Mouse (Mus musculus) skeletal muscle tissue, adult 2 months (tissue): ENCODE data around the gene Jaml.
"Not testable (repeated sequence)": the region's sequence is repeated elsewhere in the genome, so short reads cannot be mapped to it uniquely, and the experiment has no call there.

ENCODE experiments used
- DNase-seq: peaks from one replicate; pipeline ENCODE4 v3.0.0-alpha.2; 2012; ENCODE audit warnings: low read depth, low spot score

Gene Jaml

DNA sequence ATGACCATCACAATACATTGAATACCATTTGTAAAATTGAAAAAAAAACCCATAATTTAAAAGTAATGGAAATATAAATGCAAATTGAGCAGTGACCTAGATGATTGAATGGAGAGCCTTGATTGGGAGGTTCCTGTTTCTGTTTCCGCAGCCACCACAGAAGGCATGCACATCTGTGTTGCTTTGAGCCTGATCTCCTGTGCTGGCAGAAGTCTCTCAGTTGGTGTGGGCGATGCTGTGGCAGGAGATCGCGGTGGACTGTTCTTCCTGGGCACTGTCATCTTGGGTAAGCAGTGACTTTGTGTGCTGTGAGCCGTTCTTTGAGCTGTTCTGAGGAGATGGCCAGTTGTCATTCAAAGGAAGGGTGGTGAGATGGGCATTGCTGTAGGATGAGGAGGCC is at the start of gene Jaml:
TSS of gene Jaml (plus strand) at position 173 of the 400 bp plus-strand sequence.
- no peak for DNase-seq

DNA sequence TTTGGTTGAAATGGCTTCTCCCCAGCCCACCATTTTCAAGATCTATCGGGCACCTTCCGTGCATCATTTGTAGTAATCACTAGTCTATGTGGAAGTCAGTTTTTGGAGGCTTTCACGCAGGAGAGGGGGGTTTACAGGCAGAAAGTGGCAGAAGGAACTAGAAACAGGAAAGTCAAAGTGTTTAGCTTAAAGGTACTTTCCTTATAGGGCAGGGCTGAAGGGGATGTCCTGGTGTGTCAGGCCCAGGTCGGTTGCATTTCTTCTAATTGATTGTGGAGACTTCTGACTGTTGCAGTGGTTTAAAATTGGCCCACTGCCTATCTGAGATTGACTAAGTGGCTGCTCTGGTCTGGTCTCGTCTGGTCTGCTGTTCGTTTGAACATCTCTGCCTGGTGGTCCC is 48.6 kb upstream of the Jaml start:
- DNase-seq = no peak

DNA sequence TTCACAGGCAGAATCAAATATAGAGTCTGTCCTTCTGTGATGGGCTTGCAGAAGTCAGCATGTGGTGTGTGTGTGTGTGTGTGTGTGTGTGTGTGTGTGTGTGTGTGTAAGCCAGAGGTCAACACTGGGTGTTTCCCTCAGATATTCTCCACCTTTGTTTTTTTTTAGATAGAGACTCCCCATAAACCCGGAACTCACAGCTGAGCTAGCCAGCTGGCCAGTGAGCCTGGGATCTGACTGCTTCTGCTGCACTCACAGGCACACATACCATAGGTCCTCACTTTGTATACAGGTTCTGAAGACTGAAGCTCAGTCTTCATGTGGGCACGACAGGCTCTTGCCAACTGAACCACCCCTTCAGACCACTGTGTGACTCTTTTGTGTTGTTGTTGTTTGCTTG is 46.7 kb upstream of the Jaml start:
- no peak for DNase-seq

DNA sequence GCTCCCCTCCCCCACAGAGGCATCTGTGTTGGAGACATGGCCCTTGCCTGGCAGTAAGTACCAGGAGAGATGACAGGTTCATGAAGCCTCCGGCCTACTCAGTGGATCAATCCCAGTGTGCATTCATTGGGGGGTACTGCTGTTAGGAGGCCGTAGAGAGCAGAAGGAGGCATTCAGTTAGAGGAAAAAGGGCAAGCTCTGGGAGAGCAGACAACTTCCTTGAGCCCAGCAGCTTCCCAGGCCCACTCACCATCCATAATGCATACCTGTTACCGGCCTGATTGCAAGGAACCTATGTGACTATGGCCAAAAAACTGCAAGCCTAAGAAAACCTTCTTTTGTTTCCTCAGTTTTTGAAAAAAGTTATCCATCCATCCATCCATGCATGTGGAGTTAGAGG is 44.5 kb upstream of the Jaml start:
- DNase-seq = no peak

DNA sequence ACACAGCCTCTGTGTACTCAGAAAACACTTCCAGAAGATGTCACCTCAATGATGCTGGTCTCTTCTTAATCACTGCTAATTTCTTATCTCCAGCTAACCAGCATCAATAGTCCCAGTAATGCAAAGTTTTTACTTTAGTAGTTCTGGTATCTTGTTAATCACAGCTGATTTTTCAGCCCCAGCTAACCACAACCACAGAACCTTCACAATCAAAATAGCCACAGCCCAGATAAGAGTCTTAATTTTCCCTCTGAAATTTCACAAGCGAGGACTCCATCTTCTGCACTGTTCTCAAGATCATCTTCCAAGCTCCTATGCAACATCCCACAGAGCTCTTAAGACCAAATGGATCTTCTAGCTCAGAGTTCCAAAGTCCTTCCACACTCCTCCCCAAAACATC is 41.2 kb upstream of the Jaml start:
- DNase-seq = not testable (repeated sequence)

DNA sequence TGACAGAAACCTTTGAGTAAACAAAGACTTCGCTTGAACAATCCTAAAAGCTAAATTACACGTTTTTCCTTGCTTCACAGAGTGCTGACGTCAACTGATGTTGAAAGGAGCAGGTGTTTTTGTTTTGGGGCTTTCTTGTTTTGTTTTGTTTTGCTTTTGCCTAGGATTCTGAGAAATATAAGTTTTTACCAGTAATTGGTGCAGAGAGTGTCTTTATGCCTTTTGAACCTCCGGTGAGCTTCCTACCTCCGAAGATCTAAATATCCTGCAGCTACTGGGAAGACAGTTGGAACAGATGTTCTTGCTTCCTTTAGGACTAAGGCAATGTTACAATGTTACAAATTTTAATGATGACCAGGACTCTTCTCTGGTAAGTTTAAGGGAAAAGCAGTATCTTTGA is 39.5 kb upstream of the Jaml start, which contains the start of gene Mpzl2:
TSS of gene Mpzl2 (plus strand) at position 301 of the 400 bp plus-strand sequence.
- no peak for DNase-seq

DNA sequence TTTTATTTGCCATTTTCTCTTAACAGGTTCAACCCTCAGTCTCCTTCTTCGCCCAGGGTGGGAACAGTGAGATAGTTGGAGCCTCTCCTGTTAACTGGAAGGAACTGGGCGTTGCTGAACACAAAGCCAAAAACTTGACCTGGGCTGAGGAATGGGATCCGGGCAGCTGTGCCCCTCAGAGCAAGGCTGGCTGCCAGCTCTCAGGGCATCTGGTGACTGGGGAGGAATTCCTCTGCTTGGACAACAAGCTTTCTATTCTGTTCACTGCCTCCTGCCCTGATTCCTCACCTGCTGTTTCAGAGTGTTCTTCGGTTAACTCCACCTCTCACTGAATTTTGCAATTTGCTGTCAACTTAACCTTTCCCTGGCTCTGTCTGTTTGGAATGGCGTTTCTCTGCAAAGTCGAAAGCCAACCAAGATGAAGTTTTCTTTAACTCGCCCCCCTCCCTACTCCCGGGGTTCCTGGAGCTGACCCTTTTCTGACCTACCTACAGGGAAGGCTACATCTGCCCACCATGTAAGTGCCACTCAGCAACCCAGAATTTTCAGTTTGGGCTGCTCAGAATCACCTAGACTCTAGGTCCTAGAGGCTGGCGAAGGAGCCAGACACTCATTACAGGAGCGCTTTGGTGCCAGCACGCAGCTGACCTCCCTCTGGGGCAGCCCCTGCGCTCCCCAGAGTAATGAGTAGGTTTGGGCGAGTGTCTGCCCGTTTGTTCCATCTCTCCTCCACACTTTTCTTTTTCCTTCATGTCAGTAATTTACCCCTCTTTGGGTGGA is 38.7 kb upstream of the Jaml start:
- no peak for DNase-seq

DNA sequence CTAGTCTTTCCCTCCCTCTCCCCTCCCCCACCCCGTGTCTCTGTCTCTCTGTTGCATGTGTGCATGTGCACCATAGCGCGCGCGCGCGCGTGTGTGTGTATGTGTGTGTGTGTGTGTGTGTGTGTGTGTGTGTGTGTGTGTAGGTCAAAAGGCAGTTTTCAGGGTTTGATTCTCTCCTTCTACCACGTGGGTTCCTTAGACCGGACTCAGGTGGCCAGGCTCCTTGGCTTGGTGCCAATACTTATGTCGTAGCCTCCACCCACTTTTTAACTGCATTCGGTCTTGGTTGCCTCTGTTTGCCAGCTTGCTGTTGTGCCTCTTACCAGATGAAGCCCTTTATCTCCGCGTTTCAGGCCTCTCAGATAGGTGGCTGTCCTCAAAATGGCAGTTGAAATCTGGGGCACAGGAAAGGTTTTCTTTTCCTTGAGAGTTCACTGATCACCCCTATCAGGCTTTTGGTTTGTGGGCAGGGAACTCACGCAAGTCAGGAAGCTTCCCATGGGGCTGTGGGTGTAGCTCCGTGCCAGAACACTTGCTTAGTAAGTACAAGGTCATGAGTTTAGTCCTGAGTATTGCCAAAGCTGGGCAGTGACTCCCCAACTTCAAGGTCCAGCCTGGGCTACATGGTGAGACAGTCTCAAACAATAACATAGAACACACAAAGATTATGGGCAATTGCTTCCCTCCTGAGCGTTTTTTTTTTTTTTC is 37.7 kb upstream of the Jaml start:
- DNase-seq = no peak

DNA sequence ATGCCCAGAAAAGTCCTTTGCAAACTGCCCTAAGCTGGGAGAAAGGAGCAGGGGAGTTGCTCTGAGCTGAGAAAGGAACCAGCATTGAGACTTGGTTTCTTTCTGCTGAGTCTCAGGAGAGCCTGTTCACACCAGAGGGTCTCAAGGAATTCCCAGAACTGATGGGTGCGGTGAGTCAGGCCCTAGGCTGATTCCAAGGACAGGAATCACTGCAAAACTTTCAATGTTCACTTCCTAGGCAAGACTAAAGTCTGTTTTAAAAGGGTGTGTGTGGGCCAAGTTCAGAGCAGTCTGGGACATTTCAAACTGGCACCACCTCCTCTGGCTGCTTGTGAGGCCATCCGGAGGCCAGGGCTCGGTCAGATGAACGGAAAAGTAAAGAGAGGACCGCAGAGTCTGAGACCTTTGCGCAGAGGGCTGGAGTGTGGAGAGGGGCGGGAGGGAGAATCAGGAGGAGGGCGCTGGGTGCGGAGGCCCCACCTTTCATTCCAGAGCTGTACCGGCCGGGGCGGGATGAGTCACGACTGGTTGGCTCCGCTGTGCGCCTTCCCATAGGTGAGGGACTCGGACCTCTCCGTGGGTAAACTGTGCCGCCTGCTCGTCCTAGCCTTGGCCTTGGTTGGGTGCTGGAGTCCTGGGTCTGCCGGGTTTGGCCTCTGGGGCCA is 36.8 kb upstream of the Jaml start:
- no peak for DNase-seq

DNA sequence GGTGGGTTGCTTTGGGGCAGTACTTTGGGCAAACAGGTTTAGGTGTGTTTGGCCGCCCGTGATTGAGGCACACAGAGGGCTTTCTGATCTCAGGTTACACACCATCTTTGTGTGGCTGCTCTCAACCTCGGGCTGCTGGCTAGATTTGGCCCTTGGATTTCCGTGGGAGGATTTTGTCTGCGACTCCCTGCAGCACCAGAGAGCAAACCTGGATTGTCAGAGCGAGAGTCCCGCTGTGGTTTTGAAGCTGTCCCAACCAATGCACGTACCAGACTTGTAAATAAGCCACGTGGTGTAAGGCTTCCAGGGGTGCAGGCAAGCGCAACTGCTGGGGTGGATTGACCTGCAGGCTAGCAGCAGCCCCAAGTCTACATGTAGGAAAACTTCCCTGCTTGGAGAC is 36.0 kb upstream of the Jaml start:
- DNase-seq = no peak

DNA sequence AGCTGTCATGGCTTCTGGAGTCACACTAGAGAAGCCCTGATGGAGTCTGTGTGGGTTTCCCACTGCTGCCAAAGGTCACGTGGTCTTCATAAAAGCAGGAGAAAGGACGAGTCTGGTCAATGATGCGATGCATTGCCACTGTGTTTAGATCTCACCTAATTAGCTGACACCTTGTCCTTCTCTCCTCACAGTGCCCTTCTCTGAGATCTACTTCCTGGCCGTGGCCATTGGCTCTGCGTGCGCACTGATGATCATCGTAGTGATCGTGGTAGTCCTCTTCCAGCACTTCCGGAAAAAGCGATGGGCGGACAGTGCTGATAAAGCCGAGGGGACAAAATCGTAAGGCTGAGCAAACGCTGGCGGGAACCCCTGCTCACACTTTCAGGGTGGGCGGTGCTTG is 32.0 kb upstream of the Jaml start:
- no peak for DNase-seq

DNA sequence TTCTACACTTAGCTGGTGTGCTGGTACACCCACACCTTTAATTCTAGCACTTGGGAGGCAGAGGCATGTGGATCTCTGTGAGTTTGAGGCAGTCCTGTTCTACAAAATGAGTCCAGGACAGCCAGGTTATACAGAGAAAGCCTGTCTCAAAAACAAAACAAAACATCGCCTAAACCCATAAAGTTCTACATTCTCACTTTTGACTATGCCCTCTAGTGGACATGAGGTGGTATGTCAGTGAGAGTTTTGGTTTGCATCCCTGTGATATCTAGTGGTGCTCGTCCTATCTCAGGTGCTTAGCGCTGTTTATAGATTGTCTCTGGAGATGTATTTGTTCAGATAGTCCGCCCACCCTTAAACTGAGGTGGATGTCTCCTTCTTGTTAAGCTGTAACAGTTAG is 30.5 kb upstream of the Jaml start:
- no peak for DNase-seq

DNA sequence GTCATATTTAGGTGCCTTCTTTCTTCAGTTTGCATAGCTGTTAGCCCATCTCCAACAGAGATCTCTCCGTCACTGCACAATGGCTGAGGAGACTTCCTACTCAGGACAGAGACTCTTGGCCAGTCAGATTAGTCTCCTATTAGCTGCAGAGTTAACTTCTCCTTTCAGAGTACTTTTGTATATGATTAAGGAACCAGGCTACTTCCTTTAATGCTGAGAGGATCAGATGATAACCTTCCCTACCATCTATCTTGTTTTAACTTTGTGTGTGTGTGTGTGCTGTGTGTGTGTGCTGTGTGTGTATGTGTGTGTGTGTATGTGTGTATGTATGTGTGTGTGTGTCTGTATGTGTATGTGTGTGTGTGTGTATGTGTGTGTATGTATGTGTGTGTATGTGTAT is 29.3 kb upstream of the Jaml start:
- DNase-seq = no peak

DNA sequence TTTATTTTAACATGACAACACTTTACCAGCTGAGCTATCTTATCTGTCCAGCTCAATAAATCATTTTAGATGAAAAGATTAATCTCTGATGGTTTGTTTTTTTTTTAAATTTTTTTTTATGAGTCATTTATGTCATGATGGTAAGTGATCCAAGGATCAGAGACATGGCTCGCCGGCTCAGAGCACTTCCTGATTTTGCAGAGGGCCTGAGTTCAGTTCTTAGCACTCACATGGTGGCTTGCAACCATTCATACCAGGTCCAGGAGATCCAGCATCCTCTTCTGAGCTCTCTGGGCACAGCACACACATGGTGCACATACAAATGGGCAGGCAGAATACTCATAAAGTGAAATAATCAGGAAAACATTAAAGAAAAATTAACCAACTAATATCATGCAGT is 28.7 kb upstream of the Jaml start:
- no peak for DNase-seq

DNA sequence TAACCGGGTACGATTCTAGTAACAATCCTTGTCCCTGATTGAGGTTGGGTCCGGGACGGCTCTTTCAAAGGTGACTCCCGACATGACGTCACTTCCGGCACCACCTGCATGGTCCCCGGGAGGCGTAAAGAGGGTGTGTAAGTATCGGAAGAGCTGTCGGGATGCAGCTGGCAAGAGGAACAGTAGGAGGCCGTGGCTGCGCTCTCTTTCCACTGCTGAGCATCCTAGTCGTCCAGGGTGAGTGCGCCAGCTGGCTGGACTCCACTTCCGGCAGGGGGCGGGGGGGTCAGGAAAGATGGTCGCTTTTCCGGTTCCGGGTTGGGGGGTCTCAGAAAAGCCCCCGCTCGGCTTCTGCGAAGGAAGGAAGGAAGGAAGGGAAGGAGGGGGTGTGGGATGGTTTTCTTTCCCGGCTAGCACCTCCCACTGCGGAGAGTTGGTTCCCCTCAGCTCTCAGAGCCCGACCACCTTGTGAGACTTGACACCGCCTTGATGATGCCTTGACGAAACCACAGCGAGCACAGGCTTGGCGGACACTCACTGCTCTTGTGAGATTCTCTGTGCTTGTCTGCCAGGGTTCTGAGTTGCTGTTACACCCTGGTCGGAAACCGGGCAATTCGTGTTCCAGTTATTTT is 23.8 kb upstream of the Jaml start, which contains the start of gene Mpzl3:
TSS of gene Mpzl3 (plus strand) at position 105 of the 632 bp plus-strand sequence.
- peak; percentile 70 for DNase-seq

DNA sequence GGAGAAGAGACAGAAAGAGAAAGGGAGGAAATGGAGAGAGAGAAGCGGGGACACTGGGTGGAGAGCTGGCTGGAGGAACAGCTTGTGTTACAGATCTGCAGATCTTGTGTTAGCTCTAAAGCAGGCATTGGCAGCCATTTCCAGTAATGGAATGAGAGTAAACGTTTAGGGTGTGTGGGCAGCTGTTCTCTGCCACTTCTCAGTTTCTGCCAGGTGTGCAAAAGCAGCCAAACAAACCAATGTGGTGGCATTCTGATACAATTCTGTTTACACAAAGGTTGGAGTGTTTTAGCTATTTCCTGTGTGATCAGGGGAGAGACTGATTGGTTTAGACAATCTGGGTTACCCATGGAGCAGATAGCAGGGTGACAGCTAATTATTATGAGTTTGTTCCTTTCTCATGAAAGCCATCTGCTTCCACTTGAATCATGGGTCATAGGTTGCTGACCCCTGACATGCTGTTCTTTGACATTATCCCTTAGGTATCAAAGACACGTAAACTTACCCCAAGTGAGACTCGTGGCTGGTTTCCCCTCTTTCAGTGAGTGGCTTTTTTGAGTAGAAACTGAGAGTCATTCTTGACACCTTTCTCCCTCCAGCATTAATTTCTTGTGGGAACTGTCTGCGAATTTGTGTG is 20.6 kb upstream of the Jaml start:
- DNase-seq = no peak

DNA sequence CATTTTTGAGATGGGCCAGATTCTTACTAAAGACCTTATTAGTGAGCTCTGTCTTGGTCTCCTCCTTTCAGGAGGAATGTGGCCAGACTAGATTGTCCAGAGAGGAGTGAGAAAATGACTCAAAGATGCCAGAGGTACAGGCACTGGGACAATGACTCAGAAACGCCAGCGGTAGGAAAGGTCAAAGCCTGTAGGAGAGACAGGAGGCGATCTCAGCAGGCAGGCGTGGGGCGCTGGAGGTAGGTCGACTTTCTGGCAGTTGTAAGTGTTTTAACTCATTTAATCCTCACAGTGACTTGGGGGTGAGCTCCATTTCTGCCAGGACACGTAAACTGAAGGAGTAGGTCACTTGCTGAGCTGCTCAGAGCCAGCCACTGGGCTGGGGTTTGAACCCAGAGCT is 18.8 kb upstream of the Jaml start:
- DNase-seq = no peak

DNA sequence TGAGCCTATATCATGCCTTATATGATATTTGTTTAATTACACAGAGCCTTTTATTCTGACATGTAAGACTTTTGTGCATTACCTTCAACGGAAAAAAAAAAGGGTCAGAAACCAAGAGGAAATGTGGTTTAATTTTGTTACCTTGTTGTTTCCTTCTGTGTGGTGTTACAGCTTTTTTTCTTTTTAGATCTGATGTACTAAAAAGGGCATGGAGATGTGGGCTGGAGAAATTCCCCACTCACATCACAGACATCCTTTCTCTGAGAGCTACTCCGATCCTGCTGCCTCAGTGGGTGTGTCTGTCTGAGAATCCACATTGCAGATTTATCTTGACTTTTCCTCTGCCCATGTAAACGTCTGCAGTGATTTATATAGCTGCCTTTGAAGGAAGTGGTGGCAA is 16.3 kb upstream of the Jaml start:
- no peak for DNase-seq

DNA sequence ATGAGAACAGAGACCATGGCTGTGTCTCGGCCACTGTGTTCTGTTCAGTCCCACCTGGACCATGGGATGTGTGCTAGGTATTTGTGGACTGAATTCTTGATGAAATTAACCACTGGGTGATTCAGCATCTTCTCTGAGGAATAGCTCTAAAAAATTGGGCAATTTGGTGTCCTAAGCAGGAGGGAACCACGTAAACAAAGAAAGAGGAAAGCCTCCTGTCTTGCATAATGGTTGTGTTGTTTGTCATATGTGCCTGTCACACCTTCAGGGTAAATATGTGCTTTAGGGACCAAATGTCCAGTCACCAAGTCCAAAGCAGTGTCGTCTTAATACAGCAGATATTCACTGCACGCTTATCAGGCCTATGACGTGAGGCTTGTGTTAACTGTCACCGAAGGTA is 14.6 kb upstream of the Jaml start:
- DNase-seq = no peak

DNA sequence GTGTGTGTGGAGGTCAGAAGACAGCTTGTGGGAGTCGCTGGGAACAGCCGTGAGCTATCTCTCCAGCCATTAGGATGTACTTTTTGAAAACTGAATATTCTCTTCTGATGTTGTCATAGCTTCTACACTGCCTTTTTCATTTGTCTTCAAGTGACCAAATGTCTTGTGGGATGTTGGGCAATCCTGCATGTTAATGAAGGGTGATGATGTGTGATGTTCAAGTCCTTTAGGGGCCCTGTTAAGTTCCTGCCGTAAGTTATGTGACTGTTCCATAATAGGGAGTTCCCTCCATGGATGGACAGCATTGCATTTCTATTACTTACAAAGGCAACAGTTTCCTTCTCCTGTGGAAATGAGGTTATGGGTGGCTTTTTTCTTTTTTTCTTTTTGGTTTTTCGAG is 12.2 kb upstream of the Jaml start:
- no peak for DNase-seq

DNA sequence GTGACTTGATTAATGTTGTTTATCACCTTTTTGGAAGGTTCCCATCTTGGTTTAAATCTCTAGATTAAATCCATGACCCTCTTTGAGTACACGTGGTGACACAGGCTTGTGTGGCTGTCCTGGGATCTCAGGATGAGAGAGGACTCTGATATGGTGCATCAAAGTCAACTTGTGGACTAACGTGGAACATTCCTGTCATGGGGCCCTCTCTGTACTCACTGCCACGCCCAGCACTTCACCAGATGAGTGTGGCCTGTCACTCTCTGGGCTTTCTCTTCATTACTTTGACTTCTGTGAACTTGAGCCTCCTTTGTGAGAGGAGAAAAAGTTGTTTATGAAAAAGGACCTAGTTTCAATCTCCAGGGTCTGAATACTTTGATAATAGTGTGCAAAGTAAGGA is 7.2 kb upstream of the Jaml start:
- DNase-seq = no peak

DNA sequence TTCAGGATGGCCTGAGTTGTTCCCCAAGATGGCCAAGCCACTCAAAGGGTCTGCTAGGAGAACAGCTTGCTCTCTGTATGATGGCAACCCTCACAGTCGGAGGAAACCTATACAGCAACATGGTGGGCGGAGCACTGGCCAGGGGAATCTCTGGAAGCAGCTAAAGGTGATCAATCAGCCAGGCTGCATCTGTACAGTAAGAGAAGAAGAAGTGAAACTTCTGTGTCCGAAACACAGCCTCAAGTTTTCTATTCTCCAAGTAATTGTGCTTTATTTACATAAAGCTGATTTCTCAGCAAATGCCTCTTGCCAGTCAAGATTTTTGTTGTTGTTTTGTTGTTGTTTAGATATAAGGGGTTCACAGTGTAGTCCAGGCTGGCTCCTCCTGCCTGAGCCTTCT is 1.1 kb upstream of the Jaml start:
- DNase-seq = no peak
